Mouse (Mus musculus) thymus, adult 2 months (tissue): Measurements from ENCODE around the gene Zscan21.

Experiments used
- CTCF ChIP-seq: fragments of 200-500 bp; IDR thresholded peaks from 2 replicates; pipeline ENCODE4 v1.5.1; 2012; ENCODE audit warnings: mild to moderate bottlenecking, control low read depth, low read length, moderate library complexity, borderline replicate concordance; ENCODE audit not compliant: control insufficient read depth, poor library complexity, insufficient read depth; ENCODE audit errors: extremely low read depth
- POLR2A ChIP-seq: fragments of 200-500 bp; IDR thresholded peaks from 2 replicates; pipeline ENCODE4 v1.6.1; 2012; ENCODE audit warnings: mild to moderate bottlenecking, low read length, control low read depth, moderate library complexity; ENCODE audit not compliant: control insufficient read depth, poor library complexity, insufficient read depth; ENCODE audit errors: extremely low read depth

GRCm38 (mm10) chr5:138132425-138133064 lies 15.8 kb downstream of the Zscan21 start:
- TF ChIP-seq POLR2A = no peak
- TF ChIP-seq CTCF = no peak
